Mouse (Mus musculus) MEL (cell line): ENCODE measurements around the gene Fancc. TPM values are rescaled to one million over a fixed set of nuclear protein-coding genes. Genes with fewer than 3 reads are reported as not detected.

Source experiments
- DNase-seq: peaks from one replicate; pipeline ENCODE4 v3.0.0; 2011; ENCODE audit warnings: low read depth, low spot score
- H3K27ac ChIP-seq: 2 replicates; pipeline ENCODE4 v1.5.1; 2012; ENCODE audit warnings: low read depth, mild to moderate bottlenecking, control low read depth, low read length, moderate library complexity; ENCODE audit not compliant: control insufficient read depth
- H3K27me3 ChIP-seq, 2 experiments: fragments of 150-350 bp in 1 of 2; sonication (generic) in 1 of 2; 2 replicates each; pipeline ENCODE4 v1.6.1; 2012; ENCODE audit warnings: low read length in 2 of 2, mild to moderate bottlenecking in 2 of 2, improper control_type of control experiment in 1 of 2, moderate library complexity in 1 of 2; ENCODE audit not compliant: insufficient read depth in 2 of 2, control insufficient read depth in 1 of 2
- H3K36me3 ChIP-seq, 2 experiments: 2 replicates each; pipeline ENCODE4 v1.6.1; 2012 to 2014; ENCODE audit warnings: low read length in 2 of 2, improper control_type of control experiment in 1 of 2, inconsistent platforms in 1 of 2, mild to moderate bottlenecking in 1 of 2; ENCODE audit not compliant: insufficient read depth in 2 of 2, control insufficient read depth in 1 of 2
- H3K4me1 ChIP-seq, 2 experiments: fragments of 150-350 bp in 1 of 2; sonication (generic) in 1 of 2; 2 replicates each; pipeline ENCODE4 v1.6.1; 2012; ENCODE audit warnings: low read length in 2 of 2, improper control_type of control experiment in 1 of 2, mild to moderate bottlenecking in 1 of 2; ENCODE audit not compliant: insufficient read depth in 2 of 2, control insufficient read depth in 1 of 2
- H3K4me3 ChIP-seq, 2 experiments: fragments of 150-350 bp in 1 of 2; sonication (generic) in 1 of 2; 2 replicates each; pipeline ENCODE4 v1.5.1; 2012; ENCODE audit warnings: low read depth in 2 of 2, low read length in 2 of 2, mild to moderate bottlenecking in 2 of 2, moderate library complexity in 2 of 2, control low read depth in 1 of 2, improper control_type of control experiment in 1 of 2; ENCODE audit not compliant: control insufficient read depth in 1 of 2, insufficient read depth in 1 of 2
- H3K79me2 ChIP-seq: 2 replicates; pipeline ENCODE4 v1.6.1; 2012; ENCODE audit warnings: mild to moderate bottlenecking, low read length, moderate library complexity; ENCODE audit not compliant: control insufficient read depth, poor library complexity, insufficient read depth
- H3K9ac ChIP-seq: 2 replicates; pipeline ENCODE4 v1.6.1; 2012; ENCODE audit warnings: low read depth, mild to moderate bottlenecking, control low read depth, low read length, moderate library complexity; ENCODE audit not compliant: control insufficient read depth, poor library complexity, severe bottlenecking
- H3K9me3 ChIP-seq: fragments of 150-350 bp; sonication (generic); replicated peaks from 2 replicates; pipeline ENCODE4 v1.6.1; 2012; ENCODE audit warnings: mild to moderate bottlenecking, low read length, improper control_type of control experiment, moderate library complexity; ENCODE audit not compliant: insufficient read depth
- BHLHE40 ChIP-seq: IDR thresholded peaks from 2 replicates; pipeline ENCODE4 v1.6.1; 2012; ENCODE audit warnings: low read depth, mild to moderate bottlenecking, inconsistent platforms, low read length, improper control_type of control experiment, borderline replicate concordance
- CHD1 ChIP-seq: IDR thresholded peaks from 2 replicates; pipeline ENCODE4 v1.6.1; 2012; ENCODE audit warnings: low read depth, mild to moderate bottlenecking, inconsistent platforms, low read length, improper control_type of control experiment
- CHD2 ChIP-seq: IDR thresholded peaks from 2 replicates; pipeline ENCODE4 v1.6.1; 2011; ENCODE audit warnings: low read length, improper control_type of control experiment
- E2F4 ChIP-seq: IDR thresholded peaks from 2 replicates; pipeline ENCODE4 v1.6.1; 2011; ENCODE audit warnings: low read depth, low read length, improper control_type of control experiment, borderline replicate concordance
- EP300 ChIP-seq, 2 experiments: IDR thresholded peaks; 2 replicates each; pipeline ENCODE4 v1.6.1; 2011; ENCODE audit warnings: improper control_type of control experiment in 2 of 2, low read length in 2 of 2, low read depth in 1 of 2, mild to moderate bottlenecking in 1 of 2
- GABPA ChIP-seq: IDR thresholded peaks from 2 replicates; pipeline ENCODE4 v1.6.1; 2012; ENCODE audit warnings: low read depth, mild to moderate bottlenecking, inconsistent platforms, low read length, improper control_type of control experiment, moderate library complexity
- GATA1 ChIP-seq: IDR thresholded peaks from 2 replicates; pipeline ENCODE4 v1.6.1; 2011; ENCODE audit warnings: low read depth, low read length, improper control_type of control experiment
- HCFC1 ChIP-seq: IDR thresholded peaks from 2 replicates; pipeline ENCODE4 v1.6.1; 2012; ENCODE audit warnings: low read depth, mild to moderate bottlenecking, inconsistent platforms, low read length, improper control_type of control experiment, moderate library complexity
- JUND ChIP-seq: IDR thresholded peaks from 2 replicates; pipeline ENCODE4 v1.6.1; 2011; ENCODE audit warnings: low read depth, mild to moderate bottlenecking, improper control_type of control experiment, low read length
- MEF2A ChIP-seq: IDR thresholded peaks from 2 replicates; pipeline ENCODE4 v1.6.1; 2014; ENCODE audit warnings: low read depth, mild to moderate bottlenecking, inconsistent platforms, low read length, improper control_type of control experiment; ENCODE audit not compliant: poor library complexity, insufficient replicate concordance, severe bottlenecking; ENCODE audit errors: extremely low read depth
- MXI1 ChIP-seq: IDR thresholded peaks from 2 replicates; pipeline ENCODE4 v1.6.1; 2011; ENCODE audit warnings: mild to moderate bottlenecking, low read depth, low read length, improper control_type of control experiment
- MYB ChIP-seq: IDR thresholded peaks from 2 replicates; pipeline ENCODE4 v1.6.1; 2011; ENCODE audit warnings: mild to moderate bottlenecking, low read depth, low read length, improper control_type of control experiment
- MYC ChIP-seq: IDR thresholded peaks from 2 replicates; pipeline ENCODE4 v1.6.1; 2011; ENCODE audit warnings: low read depth, mild to moderate bottlenecking, low read length, improper control_type of control experiment, moderate library complexity
- NELFE ChIP-seq: IDR thresholded peaks from 2 replicates; pipeline ENCODE4 v1.6.1; 2011; ENCODE audit warnings: low read depth, low read length, improper control_type of control experiment
- POLR2AphosphoS2 ChIP-seq: IDR thresholded peaks from 2 replicates; pipeline ENCODE4 v1.6.1; 2011; ENCODE audit warnings: low read length, improper control_type of control experiment
- TBP ChIP-seq: IDR thresholded peaks from 2 replicates; pipeline ENCODE4 v1.8.0; 2011; ENCODE audit warnings: low read depth, low read length, improper control_type of control experiment
- TCF12 ChIP-seq: IDR thresholded peaks from 2 replicates; pipeline ENCODE4 v1.6.1; 2014; ENCODE audit warnings: low read depth, mild to moderate bottlenecking, inconsistent platforms, low read length, improper control_type of control experiment, moderate library complexity
- USF1 ChIP-seq: IDR thresholded peaks from 2 replicates; pipeline ENCODE4 v1.6.1; 2014; ENCODE audit warnings: low read depth, mild to moderate bottlenecking, inconsistent platforms, low read length, improper control_type of control experiment, moderate library complexity
- USF2 ChIP-seq, 2 experiments: IDR thresholded peaks; 2 replicates each; pipeline ENCODE4 v1.6.1; 2011 to 2012; ENCODE audit warnings: improper control_type of control experiment in 2 of 2, low read length in 2 of 2, borderline replicate concordance in 1 of 2, inconsistent platforms in 1 of 2, low read depth in 1 of 2, mild to moderate bottlenecking in 1 of 2; ENCODE audit not compliant: insufficient read depth in 1 of 2
- ZC3H11A ChIP-seq: IDR thresholded peaks from 2 replicates; pipeline ENCODE4 v1.6.1; 2012; ENCODE audit warnings: low read depth, mild to moderate bottlenecking, inconsistent platforms, low read length, improper control_type of control experiment
- ZKSCAN1 ChIP-seq: IDR thresholded peaks from 2 replicates; pipeline ENCODE4 v1.6.1; 2012; ENCODE audit warnings: low read depth, mild to moderate bottlenecking, inconsistent platforms, low read length, improper control_type of control experiment, moderate library complexity
- ZMIZ1 ChIP-seq: IDR thresholded peaks from 2 replicates; pipeline ENCODE4 v1.6.1; 2012; ENCODE audit warnings: low read depth, mild to moderate bottlenecking, inconsistent platforms, low read length, improper control_type of control experiment, moderate library complexity
- polyA plus RNA-seq, 2 experiments: library from polyadenylated mRNA; stranded (reverse) in 1 of 2; unstranded in 1 of 2; fragments of >175 nt in 1 of 2; fragments of >200 nt in 1 of 2; gene quantifications; 2 replicates each; pipeline versions ENCODE4 v1.2.1 to v1.2.4; 2012; ENCODE audit warnings: low replicate concordance in 2 of 2, low read depth in 1 of 2; ENCODE audit not compliant: insufficient read length in 2 of 2, insufficient read depth in 1 of 2, missing spikeins in 1 of 2
- total RNA-seq: library from RNA; depleted of rRNA; stranded (reverse); fragments of 300-350 nt; gene quantifications from 2 replicates; pipeline ENCODE4 v1.2.3, GENCODE M21; 2012

Gene Fancc
- total and polyA plus RNA-seq, 3 experiments, result 4.0 to 5.5 TPM; not detected in 1

GRCm38 (mm10) chr13:63289687-63290086 lies 207.4 kb downstream of the Fancc start:
- no peaks in the 10 kb centered on the region for H3K27me3 ChIP-seq
- H3K36me3 ChIP-seq, result no peaks in the 10 kb centered on the region
- TF ChIP-seq CHD2 (no peak), GATA1 (no peak), TCF12 (no peak), MYC (no peak), ZKSCAN1 (no peak), HCFC1 (no peak), POLR2AphosphoS2 (no peak), CHD1 (no peak), MEF2A (no peak), USF1 (no peak), TBP (no peak), BHLHE40 (no peak), GABPA (no peak)
- no peaks in the 10 kb centered on the region for H3K4me1 ChIP-seq
- no peak overlapping the region for H3K27ac ChIP-seq
- no peaks in the 10 kb centered on the region for H3K79me2 ChIP-seq
- H3K9me3 ChIP-seq, result no peaks in the 10 kb centered on the region
- no peak overlapping the region for H3K9ac ChIP-seq
- no peak overlapping the region for H3K4me3 ChIP-seq
- DNase-seq, result no peak

- H3K79me2 ChIP-seq, result no peaks in the 10 kb centered on the region
- H3K4me3 ChIP-seq, result no peak overlapping the region
- H3K4me1 ChIP-seq, result no peaks in the 10 kb centered on the region
- H3K27ac ChIP-seq, result no peak overlapping the region
- no peaks in the 10 kb centered on the region for H3K36me3 ChIP-seq
- DNase-seq, result no peak
- no peaks in the 10 kb centered on the region for H3K27me3 ChIP-seq
- H3K9ac ChIP-seq, result no peak overlapping the region
- H3K9me3 ChIP-seq, result no peaks in the 10 kb centered on the region
- TF ChIP-seq EP300 (IDR thresholded peaks at IDR 0.05; ENCODE audit: low read depth in 1 of 2, low read length in 2 of 2), result no peak
Observed at GRCm38 (mm10) chr13:63289152-63289551, 207.9 kb downstream of the Fancc start.

GRCm38 (mm10) chr13:63286483-63287102 lies 210.5 kb downstream of the Fancc start:
- no peak overlapping the region for H3K9ac ChIP-seq
- H3K27me3 ChIP-seq, result no peaks in the 10 kb centered on the region
- H3K36me3 ChIP-seq, result peaks cover 0 to 6% of the 10 kb centered on the region in 2 experiments; a peak in 2 of 4 replicates
- H3K27ac ChIP-seq, result no peak overlapping the region
- DNase-seq, result no peak
- TF ChIP-seq GATA1 (no peak), MEF2A (no peak), CHD2 (no peak), MXI1 (no peak), MYB (no peak), E2F4 (no peak), USF2 (IDR thresholded peaks at IDR 0.05; ENCODE audit: borderline replicate concordance in 1 of 2, insufficient read depth in 1 of 2, low read depth in 1 of 2, low read length in 2 of 2) (no peak), USF1 (no peak), NELFE (no peak), ZC3H11A (no peak), ZMIZ1 (no peak), EP300 (IDR thresholded peaks at IDR 0.05; ENCODE audit: low read depth in 1 of 2, low read length in 2 of 2) (no peak), JUND (no peak)
- TF ChIP-seq, all 39 proteins: peak for 0
- Histone ChIP-seq H3K4me3 (no peak overlapping the region), H3K4me1 (no peaks in the 10 kb centered on the region), H3K79me2 (no peaks in the 10 kb centered on the region), H3K9me3 (no peaks in the 10 kb centered on the region)
